Mouse (Mus musculus) ES-E14 (cell line): Measurements from ENCODE around the gene Cblc.

ENCODE experiments used
- ZC3H11A ChIP-seq: IDR thresholded peaks from 2 replicates; pipeline ENCODE4 v1.6.1; 2012; ENCODE audit warnings: low read depth, mild to moderate bottlenecking, inconsistent platforms, low read length, borderline replicate concordance
- ZNF384 ChIP-seq: IDR thresholded peaks from 2 replicates; pipeline ENCODE4 v1.6.1; 2012; ENCODE audit warnings: low read depth, low read length, inconsistent platforms

- no peak for TF ChIP-seq ZC3H11A
- TF ChIP-seq ZNF384: no peak
Measured at GRCm38 (mm10) chr7:19762283-19762682, 34.3 kb downstream of the Cblc start.
